Mouse (Mus musculus): ENCODE measurements around the gene Ugt2a1. TPM values are rescaled to one million over a fixed set of nuclear protein-coding genes. Genes with fewer than 3 reads are reported as not detected.
A peak's percentile ranks its signal among the peaks of the same experiment; 100 is the strongest.
"Not testable (repeated sequence)": the region's sequence is repeated elsewhere in the genome, so short reads cannot be mapped to it uniquely, and the experiment has no call there.

Ugt2a1 gene
- not detected in 2 replicates for polyA plus RNA-seq (2014; fragmentation: Nextera tagmentation; extraction: Ambion mirVana)

GRCm38 (mm10) chr5:87490771-87491170, at the start of gene Ugt2a1:
Gene Ugt2a1 (minus strand): TSS chr5:87490871.
- ATAC-seq (ENCODE audit: low FRiP score, low TSS enrichment) = no peak
- no peaks in the 10 kb centered on the region for H3K36me3 ChIP-seq (ENCODE audit: control insufficient read depth, insufficient read depth, low read length)
- H3K27ac ChIP-seq (ENCODE audit: low read depth, low read length) = no peak within 1 kb of the TSS
- WGBS = 96% methylated on average over 1 of the region's 1 CpGs
- no peak within 1 kb of the TSS for H3K9ac ChIP-seq (ENCODE audit: low read depth, low read length)
- no peak within 1 kb of the TSS for H3K4me3 ChIP-seq (ENCODE audit: low read length)
- H3K9me3 ChIP-seq (ENCODE audit: control insufficient read depth, low read length) = no peaks in the 10 kb centered on the region
- H3K27me3 ChIP-seq (ENCODE audit: control insufficient read depth, insufficient read depth, low read length) = no peaks in the 10 kb centered on the region
- H3K4me1 ChIP-seq (ENCODE audit: control insufficient read depth, insufficient read depth, low read length) = no peaks in the 10 kb centered on the region
- no peak within 1 kb of the TSS for H3K4me2 ChIP-seq (replicated peaks; ENCODE audit: low read depth, low read length)

- H3K4me2 ChIP-seq (replicated peaks; ENCODE audit: low read depth, low read length) = no peak within 1 kb of the TSS
- no peak within 1 kb of the TSS for H3K4me3 ChIP-seq (ENCODE audit: low read length)
- H3K9me3 ChIP-seq (ENCODE audit: control insufficient read depth, low read length) = no peaks in the 10 kb centered on the region
- H3K27me3 ChIP-seq (ENCODE audit: control insufficient read depth, insufficient read depth, low read length) = no peaks in the 10 kb centered on the region
- H3K4me1 ChIP-seq (ENCODE audit: control insufficient read depth, insufficient read depth, low read length) = no peaks in the 10 kb centered on the region
- H3K27ac ChIP-seq (ENCODE audit: low read depth, low read length) = no peak within 1 kb of the TSS
- H3K9ac ChIP-seq (ENCODE audit: low read depth, low read length) = no peak within 1 kb of the TSS
- peak; percentile 71; the same call in 1 of the 2 replicates for ATAC-seq (ENCODE audit: low FRiP score, low TSS enrichment)
- H3K36me3 ChIP-seq (ENCODE audit: control insufficient read depth, insufficient read depth, low read length) = no peaks in the 10 kb centered on the region
- WGBS = 65% methylated on average over 2 of the region's 2 CpGs
Observed at GRCm38 (mm10) chr5:87538111-87538510, 47.4 kb upstream of the Ugt2a1 start, which contains the start of gene Sult1b1. Gene Sult1b1 (minus strand): TSS chr5:87538195.

DNA sequence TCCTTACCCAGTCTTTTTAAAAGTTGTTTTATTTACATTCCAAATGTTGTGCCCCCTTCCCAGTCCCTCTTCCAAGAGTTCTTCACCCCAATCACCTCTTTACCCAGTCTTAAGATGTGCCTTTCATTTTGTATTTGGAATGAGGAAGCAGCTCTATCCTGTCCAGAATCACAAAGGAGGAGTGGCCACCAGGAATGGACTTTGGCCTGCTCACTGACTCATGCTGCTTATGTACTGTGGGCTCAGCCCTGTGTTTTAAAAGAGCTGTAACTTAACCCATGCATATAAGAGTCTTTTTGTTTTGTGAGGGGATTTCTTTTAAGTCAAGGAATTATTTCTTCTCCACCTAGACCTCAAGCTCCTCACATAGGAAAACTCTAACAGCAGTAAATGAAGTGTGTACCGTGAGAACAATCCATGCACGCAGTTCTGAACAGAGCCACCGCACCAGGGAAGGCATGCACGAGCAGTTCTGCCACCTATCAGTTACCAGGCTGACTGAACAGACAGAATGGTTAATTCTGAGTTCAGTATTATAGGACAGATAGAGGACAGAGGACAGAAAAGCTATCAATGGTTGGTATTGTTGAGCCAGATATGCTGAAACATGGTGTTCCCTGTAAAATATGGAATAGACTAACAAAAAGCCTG, 45.4 kb upstream of the Ugt2a1 start:
- ATAC-seq (ENCODE audit: low FRiP score, low TSS enrichment) = peak; percentile 91
- Histone ChIP-seq H3K4me2 (replicated peaks; ENCODE audit: low read depth, low read length) (no peak overlapping the region), H3K27ac (ENCODE audit: low read depth, low read length) (peak overlapping the region; percentile 37; the same call in 1 of the 2 replicates), H3K27me3 (ENCODE audit: control insufficient read depth, insufficient read depth, low read length) (no peaks in the 10 kb centered on the region), H3K36me3 (ENCODE audit: control insufficient read depth, insufficient read depth, low read length) (no peaks in the 10 kb centered on the region), H3K9me3 (ENCODE audit: control insufficient read depth, low read length) (no peaks in the 10 kb centered on the region), H3K4me3 (ENCODE audit: low read length) (no peak overlapping the region), H3K9ac (ENCODE audit: low read depth, low read length) (no peak overlapping the region), H3K4me1 (ENCODE audit: control insufficient read depth, insufficient read depth, low read length) (no peaks in the 10 kb centered on the region)
- 38% methylated on average over 4 of the region's 4 CpGs for WGBS

DNA sequence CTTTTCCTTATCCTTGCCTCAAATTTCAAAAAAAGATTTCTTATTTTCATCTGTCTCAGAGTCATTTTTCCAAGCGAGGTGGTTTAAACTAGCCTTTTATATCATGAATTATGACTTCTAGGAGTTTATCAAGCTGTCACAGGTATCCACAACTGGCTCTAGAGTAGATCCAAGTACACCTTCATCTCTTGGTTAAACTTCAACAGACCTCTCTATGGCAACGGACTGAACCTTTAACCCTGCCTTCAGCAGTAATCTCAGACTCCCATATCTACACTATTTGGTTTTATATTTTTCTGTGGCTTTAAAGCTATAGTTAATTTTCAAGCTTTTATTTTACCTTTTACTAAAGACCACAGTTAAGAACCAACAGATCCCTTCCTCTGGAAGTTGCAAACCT, 41.6 kb upstream of the Ugt2a1 start:
- H3K27ac ChIP-seq (ENCODE audit: low read depth, low read length) = no peak overlapping the region
- no peaks in the 10 kb centered on the region for H3K27me3 ChIP-seq (ENCODE audit: control insufficient read depth, insufficient read depth, low read length)
- no peak overlapping the region for H3K4me2 ChIP-seq (replicated peaks; ENCODE audit: low read depth, low read length)
- ATAC-seq (ENCODE audit: low FRiP score, low TSS enrichment) = no peak; the same call in 1 of the 2 replicates
- H3K9ac ChIP-seq (ENCODE audit: low read depth, low read length) = no peak overlapping the region
- WGBS = 58% methylated on average over 2 of the region's 2 CpGs
- no peak overlapping the region for H3K4me3 ChIP-seq (ENCODE audit: low read length)
- H3K36me3 ChIP-seq (ENCODE audit: control insufficient read depth, insufficient read depth, low read length) = no peaks in the 10 kb centered on the region
- no peaks in the 10 kb centered on the region for H3K9me3 ChIP-seq (ENCODE audit: control insufficient read depth, low read length)
- H3K4me1 ChIP-seq (ENCODE audit: control insufficient read depth, insufficient read depth, low read length) = no peaks in the 10 kb centered on the region

GRCm38 (mm10) chr5:87523561-87523960, 32.9 kb upstream of the Ugt2a1 start:
- H3K9me3 ChIP-seq (ENCODE audit: control insufficient read depth, low read length); H3K27me3 ChIP-seq (ENCODE audit: control insufficient read depth, insufficient read depth, low read length); H3K4me1 ChIP-seq (ENCODE audit: control insufficient read depth, insufficient read depth, low read length); H3K9ac ChIP-seq (ENCODE audit: low read depth, low read length); ATAC-seq (ENCODE audit: low FRiP score, low TSS enrichment); H3K27ac ChIP-seq (ENCODE audit: low read depth, low read length); H3K4me2 ChIP-seq (replicated peaks; ENCODE audit: low read depth, low read length); H3K4me3 ChIP-seq (ENCODE audit: low read length); H3K36me3 ChIP-seq (ENCODE audit: control insufficient read depth, insufficient read depth, low read length): not testable (repeated sequence)
- 83% methylated on average over 2 of the region's 2 CpGs for WGBS

DNA sequence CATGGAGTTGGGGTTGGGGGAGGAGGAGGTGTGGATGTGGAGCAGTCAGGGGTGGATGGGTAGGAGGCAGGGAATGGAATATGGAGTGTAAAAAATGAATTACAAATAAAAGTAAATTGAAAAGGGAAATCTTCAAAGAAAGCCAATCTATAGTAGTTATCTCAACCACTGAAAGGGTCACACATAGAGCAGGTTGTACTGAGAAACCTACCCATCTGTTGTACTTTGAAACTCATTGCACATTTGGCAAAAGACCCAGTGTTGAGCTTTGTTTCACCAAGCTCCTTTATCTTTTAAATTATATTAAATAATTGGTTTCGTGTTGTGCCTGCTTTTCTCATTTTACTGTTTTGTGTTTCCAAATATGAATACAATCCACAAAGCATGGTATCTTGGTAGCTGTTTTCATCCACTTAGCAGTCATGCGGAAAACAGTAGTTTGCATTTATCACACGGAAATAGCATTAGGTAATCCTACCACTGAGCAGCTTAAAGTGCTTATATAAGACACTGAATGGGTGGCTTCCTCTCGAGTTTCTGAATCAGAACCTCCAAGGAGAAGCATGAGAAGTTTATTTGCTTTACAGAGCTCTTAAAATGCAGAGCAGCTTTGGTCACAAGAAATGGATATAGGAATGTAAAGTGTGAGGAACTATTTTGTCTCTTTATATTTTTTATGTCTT, 15.2 kb upstream of the Ugt2a1 start:
- no peaks in the 10 kb centered on the region for H3K36me3 ChIP-seq (ENCODE audit: control insufficient read depth, insufficient read depth, low read length)
- H3K27ac ChIP-seq (ENCODE audit: low read depth, low read length) = no peak overlapping the region
- no peaks in the 10 kb centered on the region for H3K9me3 ChIP-seq (ENCODE audit: control insufficient read depth, low read length)
- H3K4me2 ChIP-seq (replicated peaks; ENCODE audit: low read depth, low read length) = no peak overlapping the region
- ATAC-seq (ENCODE audit: low FRiP score, low TSS enrichment) = no peak
- H3K4me3 ChIP-seq (ENCODE audit: low read length) = no peak overlapping the region
- WGBS = 65% methylated on average over 4 of the region's 4 CpGs
- no peaks in the 10 kb centered on the region for H3K27me3 ChIP-seq (ENCODE audit: control insufficient read depth, insufficient read depth, low read length)
- no peak overlapping the region for H3K9ac ChIP-seq (ENCODE audit: low read depth, low read length)
- H3K4me1 ChIP-seq (ENCODE audit: control insufficient read depth, insufficient read depth, low read length) = no peaks in the 10 kb centered on the region

DNA sequence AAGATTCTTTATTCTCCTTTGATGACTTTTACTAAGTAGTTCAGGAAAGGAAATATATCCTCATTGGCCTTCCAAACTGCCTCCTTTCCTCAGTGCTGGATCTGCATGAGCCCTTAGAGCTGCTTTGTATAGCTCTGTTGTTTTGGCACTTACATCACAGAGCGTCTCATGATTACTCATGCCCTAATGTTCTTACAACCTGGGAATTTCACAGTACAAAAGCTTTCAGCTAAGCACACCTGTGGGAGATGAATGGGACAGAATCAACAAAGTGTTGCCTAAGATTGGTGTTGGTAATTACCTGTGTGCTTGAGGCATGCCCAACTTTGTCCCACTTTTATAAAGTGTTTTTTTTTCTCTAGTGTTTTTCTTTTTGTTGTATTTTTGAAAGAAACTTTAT, 12.0 kb upstream of the Ugt2a1 start:
- Histone ChIP-seq H3K4me2 (replicated peaks; ENCODE audit: low read depth, low read length) (no peak overlapping the region), H3K36me3 (ENCODE audit: control insufficient read depth, insufficient read depth, low read length) (no peaks in the 10 kb centered on the region), H3K4me3 (ENCODE audit: low read length) (no peak overlapping the region), H3K9ac (ENCODE audit: low read depth, low read length) (no peak overlapping the region), H3K9me3 (ENCODE audit: control insufficient read depth, low read length) (no peaks in the 10 kb centered on the region), H3K4me1 (ENCODE audit: control insufficient read depth, insufficient read depth, low read length) (no peaks in the 10 kb centered on the region), H3K27ac (ENCODE audit: low read depth, low read length) (no peak overlapping the region), H3K27me3 (ENCODE audit: control insufficient read depth, insufficient read depth, low read length) (no peaks in the 10 kb centered on the region)
- no peak for ATAC-seq (ENCODE audit: low FRiP score, low TSS enrichment)
- WGBS = 62% methylated on average over 1 of the region's 1 CpGs

- Histone ChIP-seq H3K27ac (ENCODE audit: low read depth, low read length) (no peak overlapping the region), H3K9ac (ENCODE audit: low read depth, low read length) (no peak overlapping the region), H3K9me3 (ENCODE audit: control insufficient read depth, low read length) (no peaks in the 10 kb centered on the region), H3K36me3 (ENCODE audit: control insufficient read depth, insufficient read depth, low read length) (no peaks in the 10 kb centered on the region), H3K27me3 (ENCODE audit: control insufficient read depth, insufficient read depth, low read length) (no peaks in the 10 kb centered on the region), H3K4me1 (ENCODE audit: control insufficient read depth, insufficient read depth, low read length) (no peaks in the 10 kb centered on the region), H3K4me2 (replicated peaks; ENCODE audit: low read depth, low read length) (no peak overlapping the region), H3K4me3 (ENCODE audit: low read length) (no peak overlapping the region)
- ATAC-seq (ENCODE audit: low FRiP score, low TSS enrichment) = no peak
Observed at GRCm38 (mm10) chr5:87499341-87499740, 8.7 kb upstream of the Ugt2a1 start.

DNA sequence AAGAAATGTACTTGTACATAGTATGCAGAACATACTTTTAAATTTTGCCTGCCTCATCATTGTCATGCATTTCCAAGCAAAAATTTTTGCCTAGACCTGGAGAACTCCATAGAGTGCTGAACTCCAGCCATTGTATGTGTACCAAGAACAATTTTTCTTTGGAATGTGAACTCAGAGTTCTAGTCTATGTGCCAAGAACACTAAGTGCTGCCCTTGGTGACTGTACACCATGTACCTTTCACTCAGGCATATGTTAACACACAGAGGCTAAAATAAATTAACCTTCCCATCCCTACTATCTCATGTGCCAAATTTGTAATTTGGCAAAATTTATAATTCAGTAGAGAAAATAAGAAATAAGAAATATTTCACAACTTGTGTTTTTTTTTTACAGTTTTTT, 8.3 kb upstream of the Ugt2a1 start:
- Histone ChIP-seq H3K9ac (ENCODE audit: low read depth, low read length) (no peak overlapping the region), H3K27me3 (ENCODE audit: control insufficient read depth, insufficient read depth, low read length) (no peaks in the 10 kb centered on the region), H3K9me3 (ENCODE audit: control insufficient read depth, low read length) (no peaks in the 10 kb centered on the region), H3K4me3 (ENCODE audit: low read length) (no peak overlapping the region), H3K4me1 (ENCODE audit: control insufficient read depth, insufficient read depth, low read length) (no peaks in the 10 kb centered on the region), H3K4me2 (replicated peaks; ENCODE audit: low read depth, low read length) (no peak overlapping the region), H3K27ac (ENCODE audit: low read depth, low read length) (no peak overlapping the region), H3K36me3 (ENCODE audit: control insufficient read depth, insufficient read depth, low read length) (no peaks in the 10 kb centered on the region)
- ATAC-seq (ENCODE audit: low FRiP score, low TSS enrichment) = no peak

All from kidney, embryonic 14.5 days (tissue).